Mouse (Mus musculus): ENCODE measurements at regions not wholly inside any gene's neighbourhood (a gene's known extent, or its start where the extent isn't known, plus 50 kb on each side); places are given as distances from the start of the nearest gene placed in this dataset.
A peak's percentile ranks its signal among the peaks of the same experiment; 100 is the strongest.

GRCm38 (mm10) chr10:84060492-84061218 lies 338.0 kb downstream of the 1500009L16Rik start:
- DNase-seq = peak; percentile 38
- peaks cover 8% of the 10 kb centered on the region for H3K4me1 ChIP-seq (replicated peaks; ENCODE audit: control insufficient read depth, insufficient read depth, low read length)
- no peaks in the 10 kb centered on the region for H3K36me3 ChIP-seq (ENCODE audit: control insufficient read depth, insufficient read depth, low read length)
- no peak overlapping the region for H3K27ac ChIP-seq (ENCODE audit: control insufficient read depth, insufficient read depth, low read length)
- H3K4me3 ChIP-seq (ENCODE audit: control insufficient read depth, insufficient read depth, low read length) = no peak overlapping the region
- WGBS = 3% methylated on average over 7 of the region's 7 CpGs
- TF ChIP-seq CTCF (IDR thresholded peaks at IDR 0.05; ENCODE audit: borderline replicate concordance, control insufficient read depth, extremely low read depth, insufficient read depth, low read length, poor library complexity) (0 out of 2 replicates have a peak, but pooled peaks have one; percentile 18), POLR2A (IDR thresholded peaks at IDR 0.05; ENCODE audit: control insufficient read depth, extremely low read depth, insufficient read depth, low read length, poor library complexity) (no peak)
- H3K27me3 ChIP-seq (ENCODE audit: control insufficient read depth, insufficient read depth, low read length) = no peaks in the 10 kb centered on the region

- Histone ChIP-seq H3K27ac (ENCODE audit: control insufficient read depth, insufficient read depth, low read length) (no peak overlapping the region), H3K4me1 (replicated peaks; ENCODE audit: control insufficient read depth, insufficient read depth, low read length) (no peaks in the 10 kb centered on the region), H3K27me3 (ENCODE audit: control insufficient read depth, insufficient read depth, low read length) (no peaks in the 10 kb centered on the region), H3K36me3 (ENCODE audit: control insufficient read depth, insufficient read depth, low read length) (no peaks in the 10 kb centered on the region), H3K4me3 (ENCODE audit: control insufficient read depth, insufficient read depth, low read length) (no peak overlapping the region)
- no peak for DNase-seq
- no peak for TF ChIP-seq POLR2A (IDR thresholded peaks at IDR 0.05; ENCODE audit: control insufficient read depth, extremely low read depth, insufficient read depth, low read length, poor library complexity)
- no peak for TF ChIP-seq CTCF (IDR thresholded peaks at IDR 0.05; ENCODE audit: borderline replicate concordance, control insufficient read depth, extremely low read depth, insufficient read depth, low read length, poor library complexity)
- WGBS = 90% methylated on average over 4 of the region's 4 CpGs
These were observed 344.5 kb downstream of the 1500009L16Rik start for GRCm38 (mm10) chr10:84067052-84067650.

- no peaks in the 10 kb centered on the region for H3K27me3 ChIP-seq (ENCODE audit: control insufficient read depth, insufficient read depth, low read length)
- H3K27ac ChIP-seq (ENCODE audit: control insufficient read depth, insufficient read depth, low read length) = no peak overlapping the region
- no peaks in the 10 kb centered on the region for H3K4me1 ChIP-seq (replicated peaks; ENCODE audit: control insufficient read depth, insufficient read depth, low read length)
- no peak for DNase-seq
- H3K4me3 ChIP-seq (ENCODE audit: control insufficient read depth, insufficient read depth, low read length) = no peak overlapping the region
- TF ChIP-seq CTCF (IDR thresholded peaks at IDR 0.05; ENCODE audit: borderline replicate concordance, control insufficient read depth, extremely low read depth, insufficient read depth, low read length, poor library complexity) (no peak), POLR2A (IDR thresholded peaks at IDR 0.05; ENCODE audit: control insufficient read depth, extremely low read depth, insufficient read depth, low read length, poor library complexity) (no peak)
- 92% methylated on average over 9 of the region's 9 CpGs for WGBS
- H3K36me3 ChIP-seq (ENCODE audit: control insufficient read depth, insufficient read depth, low read length) = no peaks in the 10 kb centered on the region
These were observed 347.1 kb downstream of the 1500009L16Rik start for GRCm38 (mm10) chr10:84069806-84070205.

- Histone ChIP-seq H3K36me3 (ENCODE audit: control insufficient read depth, insufficient read depth, low read length) (no peaks in the 10 kb centered on the region), H3K27me3 (ENCODE audit: control insufficient read depth, insufficient read depth, low read length) (no peaks in the 10 kb centered on the region)
- WGBS = 91% methylated on average over 12 of the region's 12 CpGs
These were observed 350.3 kb downstream of the 1500009L16Rik start for GRCm38 (mm10) chr10:84072866-84073483.

GRCm38 (mm10) chr10:84075581-84075980 lies 352.9 kb downstream of the 1500009L16Rik start:
- H3K4me3 ChIP-seq (ENCODE audit: control insufficient read depth, insufficient read depth, low read length) = no peak overlapping the region
- no peaks in the 10 kb centered on the region for H3K36me3 ChIP-seq (ENCODE audit: control insufficient read depth, insufficient read depth, low read length)
- no peaks in the 10 kb centered on the region for H3K27me3 ChIP-seq (ENCODE audit: control insufficient read depth, insufficient read depth, low read length)
- DNase-seq = no peak
- no peak overlapping the region for H3K27ac ChIP-seq (ENCODE audit: control insufficient read depth, insufficient read depth, low read length)
- WGBS = 51% methylated on average over 4 of the region's 4 CpGs
- H3K4me1 ChIP-seq (replicated peaks; ENCODE audit: control insufficient read depth, insufficient read depth, low read length) = no peaks in the 10 kb centered on the region
- TF ChIP-seq CTCF (IDR thresholded peaks at IDR 0.05; ENCODE audit: borderline replicate concordance, control insufficient read depth, extremely low read depth, insufficient read depth, low read length, poor library complexity) (no peak), POLR2A (IDR thresholded peaks at IDR 0.05; ENCODE audit: control insufficient read depth, extremely low read depth, insufficient read depth, low read length, poor library complexity) (no peak)

More at GRCm38 (mm10) chr10:84072866-84073483, 350.3 kb downstream of the 1500009L16Rik start:
- Histone ChIP-seq H3K4me1 (replicated peaks; ENCODE audit: control insufficient read depth, insufficient read depth, low read length) (no peaks in the 10 kb centered on the region), H3K27ac (ENCODE audit: control insufficient read depth, insufficient read depth, low read length) (no peak overlapping the region), H3K4me3 (ENCODE audit: control insufficient read depth, insufficient read depth, low read length) (no peak overlapping the region)
- DNase-seq = no peak
- TF ChIP-seq CTCF (IDR thresholded peaks at IDR 0.05; ENCODE audit: borderline replicate concordance, control insufficient read depth, extremely low read depth, insufficient read depth, low read length, poor library complexity) = no peak
- no peak for TF ChIP-seq POLR2A (IDR thresholded peaks at IDR 0.05; ENCODE audit: control insufficient read depth, extremely low read depth, insufficient read depth, low read length, poor library complexity)

GRCm38 (mm10) chr10:84080236-84080635 lies 357.6 kb downstream of the 1500009L16Rik start:
- Histone ChIP-seq H3K36me3 (ENCODE audit: control insufficient read depth, insufficient read depth, low read length) (no peaks in the 10 kb centered on the region), H3K27ac (ENCODE audit: control insufficient read depth, insufficient read depth, low read length) (no peak overlapping the region), H3K4me1 (replicated peaks; ENCODE audit: control insufficient read depth, insufficient read depth, low read length) (no peaks in the 10 kb centered on the region), H3K27me3 (ENCODE audit: control insufficient read depth, insufficient read depth, low read length) (no peaks in the 10 kb centered on the region), H3K4me3 (ENCODE audit: control insufficient read depth, insufficient read depth, low read length) (no peak overlapping the region)
- DNase-seq = no peak
- 88% methylated on average over 6 of the region's 6 CpGs for WGBS
- TF ChIP-seq POLR2A (IDR thresholded peaks at IDR 0.05; ENCODE audit: control insufficient read depth, extremely low read depth, insufficient read depth, low read length, poor library complexity) (no peak), CTCF (IDR thresholded peaks at IDR 0.05; ENCODE audit: borderline replicate concordance, control insufficient read depth, extremely low read depth, insufficient read depth, low read length, poor library complexity) (no peak)

Measured in thymus, adult 2 months (tissue).